Comparison of ENCODE assay signal across 16 mouse cellular contexts in genomic region chr14:86230609-86231008, GRCm38 (mm10).
DNase-seq lines count a peak whose midpoint lies in the region; ATAC-seq and TF ChIP-seq lines count a peak whose summit lies in the region.
"Had no signal": no experiment of that assay in that cellular context is flagged by ENCODE, and none has a peak within 500 bp of the region (broad histone marks: within the 10 kb centered on the region; RNA-seq: fewer than 3 reads in every experiment).

No protein-coding gene starts in this region.

- H3K4me1 ChIP-seq in lung, adult 2 months (ENCODE audit: control insufficient read depth, insufficient read depth, low read length) = no peaks in the 10 kb centered on the region
- no peaks in the 10 kb centered on the region for H3K4me1 ChIP-seq in heart, adult 2 months (ENCODE audit: control insufficient read depth, insufficient read depth, low read length)
- H3K4me1 ChIP-seq: embryonic facial prominence, embryonic 13.5 days; forebrain, embryonic 12.5 days; heart, embryonic 12.5 days; hindbrain, embryonic 15.5 days had no signal

- H3K79me2 ChIP-seq in heart, adult 2 months (replicated peaks; ENCODE audit: control insufficient read depth, insufficient read depth, low read length) = no peaks in the 10 kb centered on the region

- peak; percentile 69 for ATAC-seq in CD4-positive, CD25-positive, alpha-beta regulatory T cell, adult 4 months
- peak; percentile 55 for ATAC-seq in activated CD4-positive, CD25-positive, alpha-beta regulatory T cell, adult 4 months
- ATAC-seq: forebrain, embryonic 16.5 days had no signal

- 62% methylated on average over 1 of the region's 1 CpGs for WGBS in lung, adult 2 months
- 41% methylated on average over 1 of the region's 1 CpGs for WGBS in heart, adult 2 months

- no peak for TF ChIP-seq POLR2A in lung, adult 2 months (IDR thresholded peaks at IDR 0.05; ENCODE audit: borderline replicate concordance, extremely low read depth, low read depth, low read length)
- no peak for TF ChIP-seq POLR2A in heart, adult 2 months (IDR thresholded peaks at IDR 0.05; ENCODE audit: insufficient read depth, low read depth, low read length)

- no peak overlapping the region for H3K9ac ChIP-seq in heart, adult 2 months (ENCODE audit: low read depth, low read length)
- H3K9ac ChIP-seq: embryonic facial prominence, embryonic 13.5 days; forebrain, embryonic 12.5 days; heart, embryonic 12.5 days; hindbrain, embryonic 15.5 days had no signal

- peak; percentile 1 for DNase-seq in lung, postnatal 25 days (ENCODE audit: low spot score)
- DNase-seq in lung, adult 2 months = no peak
- no peak for DNase-seq in left cerebral cortex, adult 9 months (ENCODE audit: low spot score in 2 of 2)
- DNase-seq in heart, adult 2 months = no peak
- DNase-seq: adrenal gland, postnatal 10 days; cerebellum, adult 11 months; cerebellum, adult 8-10 months; cerebellum, postnatal 25 days; gastrocnemius, postnatal 14 days had no signal

- no peaks in the 10 kb centered on the region for H3K27me3 ChIP-seq in heart, adult 2 months (ENCODE audit: control insufficient read depth, insufficient read depth, low read length)
- H3K27me3 ChIP-seq: embryonic facial prominence, embryonic 13.5 days; forebrain, embryonic 12.5 days; heart, embryonic 12.5 days; hindbrain, embryonic 15.5 days had no signal

- no peak overlapping the region for H3K4me3 ChIP-seq in lung, adult 2 months (replicated peaks; ENCODE audit: extremely low read depth, low read depth, low read length)
- H3K4me3 ChIP-seq in heart, adult 2 months = no peak overlapping the region
- H3K4me3 ChIP-seq: embryonic facial prominence, embryonic 13.5 days; forebrain, embryonic 12.5 days; heart, embryonic 12.5 days; hindbrain, embryonic 15.5 days had no signal

- no peak overlapping the region for H3K27ac ChIP-seq in heart, adult 2 months
- H3K27ac ChIP-seq: embryonic facial prominence, embryonic 13.5 days; forebrain, embryonic 12.5 days; hindbrain, embryonic 15.5 days had no signal

- H3K36me3 ChIP-seq in heart, adult 2 months (ENCODE audit: control insufficient read depth, insufficient read depth, low read length) = no peaks in the 10 kb centered on the region
- H3K36me3 ChIP-seq: embryonic facial prominence, embryonic 13.5 days; forebrain, embryonic 12.5 days; heart, embryonic 12.5 days; hindbrain, embryonic 15.5 days had no signal

- intact Hi-C loops in heart, adult 2 months (cut with DNase I) = no loop called here

- no peak for TF ChIP-seq CTCF in lung, adult 2 months (IDR thresholded peaks at IDR 0.05; ENCODE audit: insufficient read depth, low read length)
- TF ChIP-seq CTCF in heart, adult 2 months (IDR thresholded peaks at IDR 0.05) = no peak

- TF ChIP-seq EP300 in heart, adult 2 months (IDR thresholded peaks at IDR 0.05; ENCODE audit: insufficient read depth, low read depth, low read length) = no peak
